Mouse (Mus musculus) kidney, embryonic 16.5 days (tissue): ENCODE results near the gene Cers6. TPM values are rescaled to one million over a fixed set of nuclear protein-coding genes. Genes with fewer than 3 reads are reported as not detected.

Experiments used
- ATAC-seq: fragments of 200-750 bp; cut with Nextera tagmentation; 2 replicates; pipeline ENCODE4 v1.8.0; 2017; ENCODE audit warnings: moderate TSS enrichment; ENCODE audit not compliant: low FRiP score, low TSS enrichment
- H3K27ac ChIP-seq: fragments of 300-500 bp; sonication (generic); 2 replicates; pipeline ENCODE4 v1.5.1; 2014; ENCODE audit warnings: low read length
- H3K27me3 ChIP-seq: fragments of 300-500 bp; sonication (generic); 2 replicates; pipeline ENCODE4 v1.6.1; 2014; ENCODE audit warnings: low read length, control low read depth, mixed read lengths; ENCODE audit not compliant: insufficient read depth
- H3K36me3 ChIP-seq: fragments of 300-500 bp; sonication (generic); 2 replicates; pipeline ENCODE4 v1.6.1; 2014; ENCODE audit warnings: low read length, control low read depth, mixed read lengths; ENCODE audit not compliant: insufficient read depth
- H3K4me1 ChIP-seq: fragments of 300-500 bp; sonication (generic); 2 replicates; pipeline ENCODE4 v1.6.1; 2014; ENCODE audit warnings: low read length, control low read depth, mixed read lengths; ENCODE audit not compliant: insufficient read depth
- H3K4me2 ChIP-seq: fragments of 300-500 bp; sonication (generic); replicated peaks from 2 replicates; pipeline ENCODE4 v1.6.1; 2014; ENCODE audit warnings: low read depth, low read length
- H3K4me3 ChIP-seq: fragments of 300-500 bp; sonication (generic); 2 replicates; pipeline ENCODE4 v1.5.1; 2014; ENCODE audit warnings: mild to moderate bottlenecking, low read length
- H3K9ac ChIP-seq: fragments of 300-500 bp; sonication (generic); replicated peaks from 2 replicates; pipeline ENCODE4 v1.6.1; 2014; ENCODE audit warnings: low read length
- H3K9me3 ChIP-seq: fragments of 300-500 bp; sonication (generic); 2 replicates; pipeline ENCODE4 v1.6.1; 2016; ENCODE audit warnings: low read length, control low read depth
- WGBS: fragments of 180-500 bp; shearing (Covaris S2); extraction: QIAGEN DNeasy Blood & Tissue Kit; methylation state at CpG from one replicate; pipeline ENCODE4 v1.1.7; 2014; 5-methylcytosine and 5-hydroxymethylcytosine counted together
- polyA plus RNA-seq: library from polyadenylated mRNA; unstranded; fragments of >200 nt; fragmentation: Nextera tagmentation; extraction: Ambion mirVana; gene quantifications from 2 replicates; pipeline ENCODE4 v1.2.1, GENCODE M21; 2015

Cers6 gene
- polyA plus RNA-seq, 1 experiment from 2014 or later = 29.2 TPM

DNA sequence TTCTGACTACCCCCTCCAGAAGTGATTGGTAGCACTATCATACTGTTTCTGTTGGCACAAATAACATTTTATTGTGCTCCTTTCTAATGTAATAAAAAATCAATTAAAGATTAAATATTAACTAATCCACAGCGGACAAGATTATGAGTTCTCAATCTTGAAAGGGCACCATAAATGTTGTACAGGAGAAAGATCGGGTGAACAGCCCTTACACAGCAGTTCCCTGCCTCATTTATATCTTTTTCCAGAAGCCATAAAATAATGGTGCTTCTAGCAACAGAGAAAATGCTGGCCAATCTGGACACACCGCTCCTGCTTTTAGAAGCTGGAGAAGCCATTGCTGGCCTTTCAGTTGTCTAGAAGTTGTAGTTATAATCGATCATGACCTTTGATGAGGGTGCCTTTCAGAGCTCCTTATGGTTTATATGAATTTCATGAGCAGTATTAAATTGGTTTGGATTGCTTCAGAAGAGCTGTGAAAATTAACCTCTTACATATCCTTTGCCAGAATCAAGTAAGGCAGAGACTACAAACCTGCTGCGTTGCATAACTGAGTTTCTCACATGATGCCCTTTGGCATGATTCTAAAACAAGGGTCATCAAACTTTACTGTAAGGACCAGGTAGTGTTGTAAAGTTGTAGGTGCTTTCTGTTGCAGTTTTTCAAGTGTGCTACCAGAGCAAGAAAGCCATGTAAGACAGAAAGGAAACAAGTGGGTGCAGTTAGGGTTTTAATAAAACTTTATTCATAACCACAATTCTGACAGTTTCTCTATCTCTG lies 200.9 kb downstream of the Cers6 start:
- no peak overlapping the region for H3K27ac ChIP-seq
- ATAC-seq = no peak
- H3K4me2 ChIP-seq = no peak overlapping the region
- H3K27me3 ChIP-seq = no peaks in the 10 kb centered on the region
- H3K9me3 ChIP-seq = no peaks in the 10 kb centered on the region
- H3K9ac ChIP-seq = no peak overlapping the region
- 81% methylated on average over 5 of the region's 5 CpGs for WGBS
- no peak overlapping the region for H3K4me3 ChIP-seq
- 0 out of 2 replicates have a peak, but pooled peaks cover 3% of the 10 kb centered on the region for H3K4me1 ChIP-seq
- H3K36me3 ChIP-seq = no peaks in the 10 kb centered on the region

DNA sequence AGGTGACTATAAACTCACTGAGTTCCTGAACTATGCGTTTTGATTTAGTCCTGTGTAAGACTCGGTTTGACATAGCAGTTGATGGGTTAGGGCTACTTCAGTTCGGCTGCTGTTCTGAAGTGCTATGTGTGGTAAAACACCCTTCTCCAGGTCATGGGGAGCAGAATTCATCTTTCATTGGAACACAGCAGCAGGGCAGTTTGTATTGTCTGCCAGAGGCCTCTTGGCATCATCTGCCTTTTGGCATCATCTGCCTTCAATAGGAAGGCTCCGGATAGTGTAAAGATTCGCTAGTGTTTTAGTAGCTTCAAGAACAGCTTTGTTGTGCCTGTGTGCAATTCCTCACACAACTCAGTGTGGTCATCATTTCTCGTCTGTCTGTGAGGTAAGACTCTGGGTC lies 203.5 kb downstream of the Cers6 start:
- Histone ChIP-seq H3K9ac (no peak overlapping the region), H3K36me3 (no peaks in the 10 kb centered on the region), H3K4me3 (no peak overlapping the region), H3K27me3 (no peaks in the 10 kb centered on the region), H3K27ac (no peak overlapping the region), H3K4me2 (no peak overlapping the region), H3K9me3 (no peaks in the 10 kb centered on the region), H3K4me1 (0 out of 2 replicates have a peak, but pooled peaks cover 3% of the 10 kb centered on the region)
- 88% methylated on average over 6 of the region's 6 CpGs for WGBS
- no peak for ATAC-seq

DNA sequence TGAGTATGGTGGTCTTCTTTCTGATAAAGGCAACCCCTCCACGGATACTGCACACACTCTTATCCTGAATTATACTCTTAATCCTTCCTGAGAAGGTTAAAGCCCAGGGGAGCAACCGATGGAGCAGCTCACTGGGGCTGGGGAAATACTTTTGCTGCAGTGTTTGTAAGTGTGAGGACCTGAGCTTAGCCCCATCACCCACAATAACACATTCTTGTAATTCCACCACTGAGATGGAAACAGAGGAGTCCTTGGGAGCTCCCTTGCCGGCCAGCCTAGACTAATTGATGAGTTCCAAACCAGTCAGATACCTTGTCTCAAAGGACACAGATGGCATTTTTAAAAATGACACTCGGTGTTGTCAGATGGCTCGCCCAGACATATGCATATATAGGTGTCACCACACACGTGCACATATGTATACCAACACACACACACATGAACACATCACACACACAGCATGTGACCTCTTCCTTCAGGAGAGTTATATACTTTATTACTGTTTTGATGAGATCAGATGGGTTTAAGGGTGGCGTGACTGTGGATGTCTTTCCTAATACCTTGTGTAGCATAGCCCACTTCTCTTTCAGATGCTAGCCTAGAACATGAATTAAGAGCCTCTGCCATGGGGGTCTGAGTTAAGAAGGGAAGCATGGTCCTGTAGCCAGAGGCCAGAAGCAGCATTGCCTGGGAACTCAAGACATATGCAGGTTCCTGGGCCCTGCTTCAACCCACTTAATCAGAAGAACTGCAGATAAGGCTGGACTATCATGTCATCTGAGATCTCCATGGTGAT lies 210.4 kb downstream of the Cers6 start:
- ATAC-seq = no peak
- no peak overlapping the region for H3K4me3 ChIP-seq

DNA sequence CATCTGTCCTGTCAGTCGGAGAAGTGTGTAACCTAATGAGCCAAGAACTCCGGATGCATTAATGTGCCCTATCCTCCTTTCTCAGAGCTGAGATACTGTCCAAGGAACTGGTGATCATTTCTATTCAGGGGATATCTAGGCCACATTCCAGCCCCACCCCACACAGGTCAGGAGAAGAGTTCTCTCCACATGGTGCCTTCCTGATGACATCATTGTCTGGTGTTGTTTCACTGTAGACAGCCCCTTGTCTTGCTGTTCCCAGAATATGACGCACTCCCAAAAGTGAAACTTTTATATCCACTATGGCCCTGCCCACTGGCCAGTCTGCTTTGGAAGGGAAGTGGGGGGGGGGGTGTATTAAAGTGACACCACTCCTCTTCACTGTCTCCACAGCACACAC lies 215.9 kb downstream of the Cers6 start:
- no peak overlapping the region for H3K4me3 ChIP-seq
- 55% methylated on average over 3 of the region's 3 CpGs for WGBS
- peak; percentile 63 for ATAC-seq

More for the DNA sequence above, 210.4 kb downstream of the Cers6 start:
- 75% methylated on average over 7 of the region's 7 CpGs for WGBS
- Histone ChIP-seq H3K27ac (no peak overlapping the region), H3K4me2 (no peak overlapping the region), H3K27me3 (no peaks in the 10 kb centered on the region), H3K9me3 (no peaks in the 10 kb centered on the region), H3K36me3 (no peaks in the 10 kb centered on the region), H3K4me1 (no peaks in the 10 kb centered on the region), H3K9ac (no peak overlapping the region)

DNA sequence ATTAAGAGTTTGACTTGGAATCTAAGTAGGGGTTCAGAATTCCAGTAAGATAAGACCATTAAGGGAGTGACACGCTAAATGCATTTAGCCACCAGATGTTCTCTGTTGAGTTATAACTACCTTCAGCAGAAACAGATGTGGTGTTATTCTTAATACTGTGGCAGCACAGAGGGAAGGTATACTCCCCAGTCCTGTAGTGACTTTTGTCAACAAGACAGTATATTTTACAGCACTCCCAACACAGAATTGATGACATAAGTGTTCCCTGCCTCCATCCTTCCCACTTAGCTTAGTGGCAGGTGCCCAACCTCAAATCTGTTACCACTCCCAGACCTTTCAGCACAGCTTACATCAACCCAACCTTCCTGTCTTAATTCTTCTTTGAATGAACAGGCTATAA lies 219.5 kb downstream of the Cers6 start:
- peak; percentile 74 for ATAC-seq
- Histone ChIP-seq H3K4me1 (no peaks in the 10 kb centered on the region), H3K9me3 (no peaks in the 10 kb centered on the region), H3K27me3 (no peaks in the 10 kb centered on the region), H3K36me3 (no peaks in the 10 kb centered on the region), H3K4me2 (no peak overlapping the region), H3K9ac (no peak overlapping the region), H3K4me3 (no peak overlapping the region), H3K27ac (no peak overlapping the region)
- WGBS = 25% methylated on average over 1 of the region's 1 CpGs

More for the DNA sequence above, 215.9 kb downstream of the Cers6 start:
- H3K27ac ChIP-seq = no peak overlapping the region
- H3K27me3 ChIP-seq = no peaks in the 10 kb centered on the region
- H3K9ac ChIP-seq = no peak overlapping the region
- no peaks in the 10 kb centered on the region for H3K4me1 ChIP-seq
- no peaks in the 10 kb centered on the region for H3K36me3 ChIP-seq
- H3K4me2 ChIP-seq = no peak overlapping the region
- H3K9me3 ChIP-seq = no peaks in the 10 kb centered on the region

DNA sequence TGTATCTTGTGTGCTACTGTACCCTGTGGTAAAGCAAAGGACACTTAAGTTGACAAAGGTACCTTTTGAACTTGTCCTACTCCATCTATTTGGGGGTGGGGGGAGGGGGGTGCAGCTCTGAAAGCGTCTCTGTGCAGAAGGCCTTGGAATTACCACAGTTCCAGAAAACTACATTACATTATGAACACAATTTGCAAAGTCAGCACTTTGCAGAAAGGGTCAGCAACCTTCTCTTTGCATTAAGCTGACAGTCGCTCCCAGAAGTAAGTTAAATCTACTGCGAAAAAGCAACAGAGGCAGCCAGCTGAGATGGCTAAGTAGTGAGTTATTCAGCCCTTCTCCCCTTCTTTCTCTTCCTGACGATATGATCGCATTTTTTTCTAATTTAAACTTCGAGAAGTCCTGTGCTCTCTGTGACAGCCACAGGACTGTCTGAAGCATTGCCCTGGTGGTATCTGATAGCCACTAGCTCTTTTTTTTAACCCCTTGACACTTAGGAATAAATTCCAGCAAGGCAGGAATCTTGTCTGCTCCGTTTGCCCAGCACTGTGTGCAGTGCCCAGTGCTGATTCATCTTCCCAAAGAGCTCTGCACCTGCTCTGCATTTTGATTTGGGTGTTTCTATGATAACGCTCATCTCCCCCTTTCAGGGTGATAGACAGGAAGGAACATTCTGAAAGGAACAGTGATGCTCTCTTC lies 221.4 kb downstream of the Cers6 start:
- no peak overlapping the region for H3K9ac ChIP-seq
- H3K4me3 ChIP-seq = no peak overlapping the region
- H3K27ac ChIP-seq = no peak overlapping the region
- H3K36me3 ChIP-seq = no peaks in the 10 kb centered on the region
- WGBS = 36% methylated on average over 8 of the region's 8 CpGs
- no peaks in the 10 kb centered on the region for H3K27me3 ChIP-seq
- no peak for ATAC-seq
- H3K4me2 ChIP-seq = no peak overlapping the region
- no peaks in the 10 kb centered on the region for H3K4me1 ChIP-seq
- no peaks in the 10 kb centered on the region for H3K9me3 ChIP-seq

DNA sequence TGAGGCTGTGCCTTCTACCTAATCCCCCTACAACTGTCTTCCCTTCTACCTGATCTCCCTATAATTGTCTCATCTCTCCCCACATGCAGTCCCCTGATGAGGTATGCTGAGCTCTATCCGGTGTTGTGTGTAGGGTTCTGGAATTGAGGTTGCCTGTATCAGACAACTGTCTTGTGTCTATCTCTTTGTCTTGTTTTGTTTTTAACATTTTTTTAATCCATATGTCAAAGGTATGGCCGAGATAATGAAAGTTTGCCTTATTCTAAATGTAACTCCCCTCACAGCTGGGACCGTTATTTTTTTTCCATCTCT lies 221.9 kb downstream of the Cers6 start:
- no peak for ATAC-seq
- H3K4me1 ChIP-seq = no peaks in the 10 kb centered on the region
- H3K9me3 ChIP-seq = no peaks in the 10 kb centered on the region
- no peak overlapping the region for H3K27ac ChIP-seq
- no peaks in the 10 kb centered on the region for H3K36me3 ChIP-seq
- 80% methylated on average over 3 of the region's 3 CpGs for WGBS
- H3K9ac ChIP-seq = no peak overlapping the region
- H3K4me2 ChIP-seq = no peak overlapping the region
- no peak overlapping the region for H3K4me3 ChIP-seq
- H3K27me3 ChIP-seq = no peaks in the 10 kb centered on the region

DNA sequence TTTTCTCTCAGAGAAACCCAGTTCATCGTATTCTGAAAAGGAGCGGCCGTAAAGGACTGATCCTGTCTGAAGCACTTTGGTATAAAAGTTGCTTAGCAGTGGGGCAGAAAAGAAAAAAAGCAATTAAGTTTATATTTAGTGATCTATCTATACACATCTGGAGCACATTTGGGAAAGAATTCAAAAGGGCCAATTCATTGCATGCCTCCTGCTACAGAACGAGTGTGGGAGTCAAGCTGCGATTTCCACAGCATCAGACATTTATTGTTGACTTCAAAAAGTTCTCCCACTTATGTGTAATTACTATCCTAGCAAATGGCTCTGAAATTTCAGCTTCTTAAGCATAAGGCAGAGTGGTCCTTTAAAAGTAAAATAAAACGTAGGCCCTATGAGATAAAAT lies 223.2 kb downstream of the Cers6 start:
- Histone ChIP-seq H3K4me1 (no peaks in the 10 kb centered on the region), H3K27ac (peak overlapping the region; percentile 35; the same call in 1 of the 2 replicates), H3K27me3 (no peaks in the 10 kb centered on the region), H3K9me3 (no peaks in the 10 kb centered on the region), H3K4me3 (no peak overlapping the region), H3K9ac (no peak overlapping the region), H3K36me3 (no peaks in the 10 kb centered on the region), H3K4me2 (no peak overlapping the region)
- ATAC-seq = no peak
- 54% methylated on average over 6 of the region's 6 CpGs for WGBS

DNA sequence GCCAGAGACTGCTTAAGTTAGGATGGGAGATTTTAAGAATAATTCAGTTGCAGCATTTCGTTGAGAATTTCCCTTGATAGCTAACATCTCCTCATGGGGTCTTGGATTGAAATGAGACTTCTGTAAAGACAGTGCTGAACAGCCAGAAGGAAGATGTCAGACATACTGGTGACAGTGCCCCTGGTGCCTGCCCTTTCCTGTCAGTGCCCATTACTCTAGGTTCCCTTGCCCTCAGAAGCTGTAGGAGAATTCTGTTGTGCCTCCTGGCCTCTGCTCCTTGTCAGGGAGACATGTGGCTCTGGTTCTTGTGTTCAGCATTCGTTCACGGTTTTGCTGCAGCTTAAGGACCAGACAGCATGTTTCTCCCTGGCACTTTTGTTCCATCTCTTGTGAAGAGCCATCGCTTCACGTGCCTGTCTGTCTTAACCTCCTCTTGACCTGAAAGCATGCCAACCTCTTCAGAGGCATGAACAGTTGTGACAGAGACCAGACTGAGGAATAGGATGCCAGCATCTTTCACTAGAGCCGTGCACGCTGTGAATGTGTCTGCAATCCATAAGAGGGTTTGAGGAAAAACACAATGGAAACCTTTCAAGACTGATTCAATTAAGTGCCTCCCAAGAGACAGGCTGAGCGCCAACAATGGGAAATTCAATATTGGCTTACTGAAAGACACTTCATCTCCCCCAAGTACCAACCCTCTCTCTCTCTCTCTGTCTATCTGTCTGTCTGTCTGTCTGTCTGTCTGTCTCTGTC lies 225.4 kb downstream of the Cers6 start:
- Histone ChIP-seq H3K4me3 (no peak overlapping the region), H3K36me3 (no peaks in the 10 kb centered on the region), H3K27ac (no peak overlapping the region), H3K4me1 (no peaks in the 10 kb centered on the region), H3K9ac (no peak overlapping the region), H3K9me3 (no peaks in the 10 kb centered on the region), H3K27me3 (no peaks in the 10 kb centered on the region), H3K4me2 (no peak overlapping the region)
- 81% methylated on average over 8 of the region's 8 CpGs for WGBS
- no peak for ATAC-seq
